Mouse (Mus musculus) liver, embryonic 14.5 days (tissue): ENCODE results near the gene Stip1.

Source experiments
- CTCF ChIP-seq: IDR thresholded peaks from 2 replicates; pipeline ENCODE4 v1.5.1; 2016; ENCODE audit warnings: antibody characterized with exemption, low read depth, control low read depth
- EP300 ChIP-seq: IDR thresholded peaks from 2 replicates; pipeline ENCODE4 v1.6.1; 2016; ENCODE audit warnings: antibody characterized with exemption, low read depth

DNA sequence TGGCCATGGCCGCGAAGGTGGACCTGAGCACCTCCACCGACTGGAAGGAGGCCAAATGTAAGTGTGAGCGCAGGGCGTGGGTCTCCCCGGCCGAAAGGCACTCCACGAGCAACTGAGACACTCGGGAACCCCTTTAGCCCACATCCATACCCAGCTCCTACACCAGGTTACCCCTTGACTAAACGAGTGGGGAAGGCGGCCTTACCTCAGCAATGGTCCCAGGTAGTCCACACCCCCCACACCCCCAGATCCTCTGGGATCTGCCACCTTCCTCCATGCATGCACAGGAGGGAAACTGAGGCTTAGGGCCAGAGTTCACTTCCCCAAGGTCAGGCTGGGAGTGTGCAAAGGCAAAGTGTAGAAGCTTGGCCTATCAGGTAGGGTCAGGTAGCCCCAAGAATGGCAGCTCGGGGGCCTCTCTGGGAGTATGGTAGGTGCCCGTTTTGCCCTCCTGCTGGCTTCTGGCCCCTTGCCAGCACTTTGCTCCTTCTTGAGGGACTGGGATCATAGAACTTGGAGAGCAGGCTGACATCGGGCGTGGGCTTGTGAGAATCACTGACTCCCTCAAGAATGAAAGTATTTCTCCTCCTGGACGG is 17.5 kb upstream of the Stip1 start:
- TF ChIP-seq CTCF = no peak
- no peak for TF ChIP-seq EP300
